Mouse (Mus musculus): Measurements from ENCODE around the gene Slamf1.
"Not testable (repeated sequence)": the region's sequence is repeated elsewhere in the genome, so short reads cannot be mapped to it uniquely, and the experiment has no call there.

Gene Slamf1

DNA sequence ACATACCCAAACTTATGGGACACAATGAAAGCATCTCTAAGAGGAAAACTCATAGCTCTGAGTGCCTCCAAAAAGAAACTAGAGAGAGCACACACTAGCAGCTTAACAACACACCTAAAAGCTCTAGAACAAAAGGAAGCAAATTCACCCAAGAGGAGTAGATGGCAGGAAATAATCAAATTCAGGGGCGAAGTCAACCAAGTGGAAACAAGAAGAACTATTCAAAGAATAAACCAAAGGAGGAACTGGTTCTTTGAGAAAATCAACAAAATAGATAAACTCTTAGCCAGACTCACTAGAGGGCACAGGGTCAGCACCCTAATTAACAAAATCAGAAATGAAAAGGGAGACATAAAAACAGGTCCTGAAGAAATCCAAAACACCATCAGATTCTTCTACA lies 44.1 kb downstream of the Slamf1 start:
- DNase-seq, result not testable (repeated sequence)

DNA sequence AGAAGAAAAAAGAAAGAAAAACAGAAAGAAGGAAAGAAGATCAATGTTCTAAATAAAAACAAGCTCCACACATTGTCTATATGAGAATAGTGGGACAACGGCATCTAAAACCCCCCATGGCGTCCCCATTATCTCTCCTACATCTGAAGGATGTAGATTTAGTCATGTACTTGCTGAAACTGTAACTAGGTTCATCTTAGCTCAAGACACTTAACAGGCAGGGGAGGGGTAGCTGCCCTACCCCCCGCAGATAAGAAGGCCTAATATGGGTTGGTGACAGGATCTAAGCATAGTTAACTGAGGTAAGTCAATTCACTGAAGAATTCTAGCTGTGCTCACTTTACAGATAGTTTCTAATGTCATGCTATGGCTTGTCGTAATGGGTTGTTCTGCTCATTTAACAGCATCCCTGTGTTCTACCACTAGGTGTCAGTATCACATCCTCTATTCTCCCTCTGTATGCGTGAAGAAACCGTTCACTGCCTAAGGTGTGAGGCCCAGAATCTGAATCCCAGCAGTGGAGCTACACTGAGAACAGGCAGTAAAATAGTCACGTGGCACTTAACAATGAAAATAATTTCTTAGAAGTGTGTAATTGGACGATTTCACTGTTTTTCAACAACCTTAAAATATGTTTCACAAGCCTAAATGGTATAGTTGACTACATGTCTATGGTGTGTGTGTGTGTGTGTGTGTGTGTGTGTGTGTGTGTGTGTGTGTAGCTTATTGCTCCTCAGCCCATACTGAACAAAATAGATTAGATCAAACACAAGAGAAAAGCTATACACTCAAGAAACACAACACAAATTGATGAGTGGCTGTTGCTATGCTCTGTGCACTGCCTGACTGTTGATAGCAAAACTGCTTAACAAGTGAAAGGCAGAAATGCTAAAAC lies 48.9 kb downstream of the Slamf1 start:
- peak; percentile 82 for DNase-seq

- no peak for DNase-seq
These were observed 50.1 kb downstream of the Slamf1 start for GRCm38 (mm10) chr1:171816991-171817390.

- DNase-seq, result no peak
These were observed 54.4 kb downstream of the Slamf1 start for GRCm38 (mm10) chr1:171821331-171821730.

DNA sequence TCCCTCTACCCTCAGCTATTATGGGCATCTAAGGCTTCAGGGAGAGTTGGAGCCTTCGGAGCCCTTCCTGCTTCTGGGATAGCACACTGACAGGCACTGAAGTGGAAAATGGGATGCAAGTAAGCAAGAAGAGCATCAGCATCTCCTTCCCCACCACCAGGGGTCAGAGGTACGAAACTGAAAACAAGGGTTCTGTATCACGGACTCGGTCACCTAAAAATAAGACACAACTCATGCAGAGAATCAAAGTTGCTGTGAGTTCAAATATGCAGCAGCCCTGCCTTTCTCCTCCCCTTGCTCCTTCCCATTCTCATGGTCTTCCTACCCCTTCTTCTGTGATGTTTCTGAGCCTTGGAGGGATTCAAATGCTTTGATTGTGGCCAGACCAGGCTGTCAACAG lies 58.5 kb downstream of the Slamf1 start:
- peak; percentile 37 for DNase-seq

- peak; percentile 41 for DNase-seq
These were observed 59.2 kb downstream of the Slamf1 start for GRCm38 (mm10) chr1:171826164-171826563.

GRCm38 (mm10) chr1:171827674-171828073 lies 60.7 kb downstream of the Slamf1 start:
- DNase-seq, result no peak

DNA sequence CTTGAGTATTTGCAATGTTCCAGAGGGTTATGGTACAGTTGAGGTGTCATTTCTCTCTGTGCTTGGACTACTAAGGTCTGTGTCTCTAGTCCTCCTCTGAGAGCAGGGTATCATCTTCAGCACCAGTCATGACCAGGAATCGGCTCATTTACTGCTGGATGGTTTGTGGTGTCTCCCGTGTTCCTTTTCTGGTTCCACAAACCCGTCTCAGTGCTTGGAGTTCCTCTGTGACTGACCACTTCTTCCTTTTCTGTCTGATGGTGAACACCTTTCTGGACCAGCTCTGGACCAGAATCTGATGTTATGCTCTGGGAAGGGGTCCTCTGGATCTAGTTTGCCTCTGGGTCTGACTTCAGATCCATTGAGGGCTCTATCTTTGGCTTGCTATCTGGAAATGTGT lies 72.6 kb downstream of the Slamf1 start, which contains the start of gene Cd84:
Cd84 (plus strand) TSS at position 210 of the 400 bp plus-strand sequence.
- no peak for DNase-seq

- no peak for DNase-seq
These were observed 73.6 kb downstream of the Slamf1 start for GRCm38 (mm10) chr1:171840450-171841023.

GRCm38 (mm10) chr1:171845035-171845754 lies 78.3 kb downstream of the Slamf1 start:
- DNase-seq, result no peak

GRCm38 (mm10) chr1:171848201-171848600 lies 81.3 kb downstream of the Slamf1 start:
- no peak for DNase-seq

DNA sequence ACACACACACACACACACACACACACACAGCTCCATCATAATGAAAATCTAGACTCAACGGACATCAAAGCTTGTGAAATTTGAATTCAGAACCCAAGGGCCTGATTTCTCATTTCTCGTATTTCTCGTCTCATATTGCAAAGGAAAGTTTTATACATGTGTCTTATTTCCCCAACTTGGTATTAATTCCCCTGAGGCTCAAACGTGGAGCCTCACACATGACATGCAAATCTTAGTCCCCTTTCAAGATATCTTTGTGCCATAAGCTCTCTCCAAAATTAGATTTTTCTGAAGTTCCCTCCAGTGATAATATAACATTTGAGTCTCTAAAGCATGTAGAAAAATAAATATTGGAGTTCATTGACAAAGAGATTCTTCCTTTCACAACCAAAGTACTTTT lies 81.8 kb downstream of the Slamf1 start:
- no peak for DNase-seq

- no peak for DNase-seq
These were observed 82.5 kb downstream of the Slamf1 start for GRCm38 (mm10) chr1:171849454-171849853.

Measured in retina, postnatal 1 day (tissue).